Mouse (Mus musculus) heart, postnatal 14 days (tissue): Measurements from ENCODE around the gene Ahcyl2. TPM values are rescaled to one million over a fixed set of nuclear protein-coding genes. Genes with fewer than 3 reads are reported as not detected.

Source experiments
- DNase-seq, 2 experiments: peaks; one replicate each; pipeline ENCODE4 v3.0.0; 2021 to 2022
- intact Hi-C: fragments of 180-260 bp; cut with DNase I; formaldehyde crosslinking; loops from one replicate; pipeline ENCODE4 v1.15.1; 2025
- total RNA-seq, 2 experiments: library from RNA; stranded (reverse); gene quantifications; 2 replicates each; pipeline ENCODE4 v1.2.3; 2021

Ahcyl2 gene
- total RNA-seq, 2 experiments from 2014 or later, result 15.0 TPM

- intact Hi-C loops, result loop anchor here (5.0 kb wide), 1 partner anchor 50 kb away; no protein-coding TSS in a partner anchor
- DNase-seq, result no peak
Observed at GRCm38 (mm10) chr6:29766874-29767273, 937 bp upstream of the Ahcyl2 start.

GRCm38 (mm10) chr6:29768791-29769441, 1.1 kb downstream of the Ahcyl2 start:
- peak; percentile 42 to 52 for DNase-seq
- intact Hi-C loops, result loop anchor here (5.0 kb wide), 1 partner anchor 48 kb away; no protein-coding TSS in a partner anchor

- intact Hi-C loops, result no loop called here
Observed at GRCm38 (mm10) chr6:29770672-29771321, 3.0 kb downstream of the Ahcyl2 start.

GRCm38 (mm10) chr6:29772236-29772635, 4.4 kb downstream of the Ahcyl2 start:
- no peak for DNase-seq
- intact Hi-C loops, result no loop called here

More at GRCm38 (mm10) chr6:29770672-29771321, 3.0 kb downstream of the Ahcyl2 start:
- DNase-seq, result no peak

- intact Hi-C loops, result no loop called here
- DNase-seq, result no peak
Observed at GRCm38 (mm10) chr6:29774161-29774560, 6.3 kb downstream of the Ahcyl2 start.

- intact Hi-C loops, result no loop called here
- DNase-seq, result peak in 1 of 2 experiments; percentile 21
Observed at GRCm38 (mm10) chr6:29775609-29776008, 7.8 kb downstream of the Ahcyl2 start.

- intact Hi-C loops, result no loop called here
- DNase-seq, result no peak
Observed at GRCm38 (mm10) chr6:29776542-29777237, 8.9 kb downstream of the Ahcyl2 start.

- intact Hi-C loops, result no loop called here
- DNase-seq, result no peak
Observed at GRCm38 (mm10) chr6:29777238-29777555, 9.4 kb downstream of the Ahcyl2 start.

GRCm38 (mm10) chr6:29780082-29780481, 12.3 kb downstream of the Ahcyl2 start:
- intact Hi-C loops, result no loop called here
- DNase-seq, result no peak

- DNase-seq, result no peak
- intact Hi-C loops, result no loop called here
Observed at GRCm38 (mm10) chr6:29780571-29780970, 12.8 kb downstream of the Ahcyl2 start.

GRCm38 (mm10) chr6:29782239-29782638, 14.4 kb downstream of the Ahcyl2 start:
- intact Hi-C loops, result no loop called here
- DNase-seq, result no peak

GRCm38 (mm10) chr6:29783960-29784359, 16.1 kb downstream of the Ahcyl2 start:
- intact Hi-C loops, result no loop called here
- no peak for DNase-seq

GRCm38 (mm10) chr6:29784413-29785021, 16.7 kb downstream of the Ahcyl2 start:
- DNase-seq, result no peak
- intact Hi-C loops, result no loop called here

- intact Hi-C loops, result no loop called here
- DNase-seq, result no peak
Observed at GRCm38 (mm10) chr6:29785759-29786158, 17.9 kb downstream of the Ahcyl2 start.

- intact Hi-C loops, result no loop called here
- DNase-seq, result no peak
Observed at GRCm38 (mm10) chr6:29788779-29789350, 21.1 kb downstream of the Ahcyl2 start.

GRCm38 (mm10) chr6:29790014-29790698, 22.3 kb downstream of the Ahcyl2 start:
- DNase-seq, result no peak
- intact Hi-C loops, result no loop called here

GRCm38 (mm10) chr6:29793520-29793919, 25.7 kb downstream of the Ahcyl2 start:
- no peak for DNase-seq
- intact Hi-C loops, result no loop called here

- no peak for DNase-seq
- intact Hi-C loops, result no loop called here
Observed at GRCm38 (mm10) chr6:29794582-29794981, 26.8 kb downstream of the Ahcyl2 start.

- intact Hi-C loops, result no loop called here
- DNase-seq, result no peak
Observed at GRCm38 (mm10) chr6:29802979-29803378, 35.2 kb downstream of the Ahcyl2 start.

- intact Hi-C loops, result no loop called here
- no peak for DNase-seq
Observed at GRCm38 (mm10) chr6:29804006-29804405, 36.2 kb downstream of the Ahcyl2 start.
